Mouse (Mus musculus): ENCODE results near the gene Neo1. TPM values are rescaled to one million over a fixed set of nuclear protein-coding genes. Genes with fewer than 3 reads are reported as not detected.

The Neo1 gene
- polyA plus RNA-seq (2014; fragmentation: Nextera tagmentation; extraction: Ambion mirVana), result 26.4 and 49.6 TPM in 2 replicates

- H3K9ac ChIP-seq (ENCODE audit: low read depth, low read length), result peak within 1 kb of the TSS; percentile 93
- H3K27ac ChIP-seq (ENCODE audit: low read depth, low read length), result peak within 1 kb of the TSS; percentile 99
- H3K4me1 ChIP-seq (ENCODE audit: control insufficient read depth, insufficient read depth, low read length), result peaks cover 13% of the 10 kb centered on the region; the same call in 1 of the 2 replicates
- under 1% methylated on average over 51 of the region's 86 CpGs for WGBS
- no peaks in the 10 kb centered on the region for H3K36me3 ChIP-seq (ENCODE audit: control insufficient read depth, insufficient read depth, low read length)
- no peaks in the 10 kb centered on the region for H3K9me3 ChIP-seq (ENCODE audit: control insufficient read depth, low read length)
- H3K27me3 ChIP-seq (ENCODE audit: control insufficient read depth, insufficient read depth, low read length), result no peaks in the 10 kb centered on the region
- H3K4me2 ChIP-seq (replicated peaks; ENCODE audit: low read depth, low read length), result peak within 1 kb of the TSS; percentile 49
- ATAC-seq (ENCODE audit: low FRiP score, low TSS enrichment), result peak; percentile 91
- H3K4me3 ChIP-seq (ENCODE audit: low read length), result peak within 1 kb of the TSS; percentile 94
Observed at GRCm38 (mm10) chr9:59036159-59036731, at the start of gene Neo1. TSS of gene Neo1 (minus strand) at chr9:59036441.

GRCm38 (mm10) chr9:59075632-59076031, 39.4 kb upstream of the Neo1 start:
- Histone ChIP-seq H3K36me3 (ENCODE audit: control insufficient read depth, insufficient read depth, low read length) (no peaks in the 10 kb centered on the region), H3K9ac (ENCODE audit: low read depth, low read length) (no peak overlapping the region), H3K4me2 (replicated peaks; ENCODE audit: low read depth, low read length) (no peak overlapping the region), H3K4me3 (ENCODE audit: low read length) (no peak overlapping the region), H3K9me3 (ENCODE audit: control insufficient read depth, low read length) (no peaks in the 10 kb centered on the region), H3K4me1 (ENCODE audit: control insufficient read depth, insufficient read depth, low read length) (peaks cover 16% of the 10 kb centered on the region; the same call in 1 of the 2 replicates), H3K27ac (ENCODE audit: low read depth, low read length) (no peak overlapping the region), H3K27me3 (ENCODE audit: control insufficient read depth, insufficient read depth, low read length) (no peaks in the 10 kb centered on the region)
- ATAC-seq (ENCODE audit: low FRiP score, low TSS enrichment), result no peak
- 45% methylated on average over 4 of the region's 4 CpGs for WGBS

- Histone ChIP-seq H3K9ac (ENCODE audit: low read depth, low read length) (no peak overlapping the region), H3K27me3 (ENCODE audit: control insufficient read depth, insufficient read depth, low read length) (no peaks in the 10 kb centered on the region), H3K4me3 (ENCODE audit: low read length) (no peak overlapping the region), H3K36me3 (ENCODE audit: control insufficient read depth, insufficient read depth, low read length) (no peaks in the 10 kb centered on the region), H3K4me1 (ENCODE audit: control insufficient read depth, insufficient read depth, low read length) (peaks cover 16% of the 10 kb centered on the region; the same call in 1 of the 2 replicates), H3K4me2 (replicated peaks; ENCODE audit: low read depth, low read length) (no peak overlapping the region), H3K27ac (ENCODE audit: low read depth, low read length) (no peak overlapping the region), H3K9me3 (ENCODE audit: control insufficient read depth, low read length) (no peaks in the 10 kb centered on the region)
- no peak for ATAC-seq (ENCODE audit: low FRiP score, low TSS enrichment)
- 75% methylated on average over 4 of the region's 4 CpGs for WGBS
Observed at GRCm38 (mm10) chr9:59073887-59074286, 37.6 kb upstream of the Neo1 start.

GRCm38 (mm10) chr9:59072076-59072777, 36.0 kb upstream of the Neo1 start:
- 22% methylated on average over 14 of the region's 14 CpGs for WGBS
- no peak overlapping the region for H3K4me3 ChIP-seq (ENCODE audit: low read length)

GRCm38 (mm10) chr9:59071220-59071977, 35.2 kb upstream of the Neo1 start:
- H3K9ac ChIP-seq (ENCODE audit: low read depth, low read length), result no peak overlapping the region
- ATAC-seq (ENCODE audit: low FRiP score, low TSS enrichment), result 0 out of 2 replicates have a peak, but pooled peaks have one; percentile 64
- no peaks in the 10 kb centered on the region for H3K27me3 ChIP-seq (ENCODE audit: control insufficient read depth, insufficient read depth, low read length)
- no peak overlapping the region for H3K4me3 ChIP-seq (ENCODE audit: low read length)
- no peak overlapping the region for H3K27ac ChIP-seq (ENCODE audit: low read depth, low read length)
- peaks cover 21% of the 10 kb centered on the region; the same call in 1 of the 2 replicates for H3K4me1 ChIP-seq (ENCODE audit: control insufficient read depth, insufficient read depth, low read length)
- 47% methylated on average over 7 of the region's 7 CpGs for WGBS
- H3K9me3 ChIP-seq (ENCODE audit: control insufficient read depth, low read length), result no peaks in the 10 kb centered on the region
- H3K4me2 ChIP-seq (replicated peaks; ENCODE audit: low read depth, low read length), result no peak overlapping the region; the same call in 1 of the 2 replicates
- H3K36me3 ChIP-seq (ENCODE audit: control insufficient read depth, insufficient read depth, low read length), result no peaks in the 10 kb centered on the region

More at GRCm38 (mm10) chr9:59072076-59072777, 36.0 kb upstream of the Neo1 start:
- H3K4me1 ChIP-seq (ENCODE audit: control insufficient read depth, insufficient read depth, low read length), result peaks cover 16% of the 10 kb centered on the region; the same call in 1 of the 2 replicates
- 0 out of 2 replicates have a peak, but pooled peaks have one; percentile 43 for ATAC-seq (ENCODE audit: low FRiP score, low TSS enrichment)
- H3K9ac ChIP-seq (ENCODE audit: low read depth, low read length), result no peak overlapping the region
- no peaks in the 10 kb centered on the region for H3K36me3 ChIP-seq (ENCODE audit: control insufficient read depth, insufficient read depth, low read length)
- H3K27ac ChIP-seq (ENCODE audit: low read depth, low read length), result no peak overlapping the region
- H3K4me2 ChIP-seq (replicated peaks; ENCODE audit: low read depth, low read length), result peak overlapping the region; percentile 33
- H3K27me3 ChIP-seq (ENCODE audit: control insufficient read depth, insufficient read depth, low read length), result no peaks in the 10 kb centered on the region
- no peaks in the 10 kb centered on the region for H3K9me3 ChIP-seq (ENCODE audit: control insufficient read depth, low read length)

GRCm38 (mm10) chr9:59070216-59070615, 34.0 kb upstream of the Neo1 start:
- ATAC-seq (ENCODE audit: low FRiP score, low TSS enrichment), result no peak
- Histone ChIP-seq H3K9ac (ENCODE audit: low read depth, low read length) (no peak overlapping the region), H3K27ac (ENCODE audit: low read depth, low read length) (no peak overlapping the region), H3K9me3 (ENCODE audit: control insufficient read depth, low read length) (no peaks in the 10 kb centered on the region), H3K36me3 (ENCODE audit: control insufficient read depth, insufficient read depth, low read length) (no peaks in the 10 kb centered on the region), H3K4me3 (ENCODE audit: low read length) (no peak overlapping the region), H3K4me1 (ENCODE audit: control insufficient read depth, insufficient read depth, low read length) (peaks cover 21% of the 10 kb centered on the region; the same call in 1 of the 2 replicates), H3K4me2 (replicated peaks; ENCODE audit: low read depth, low read length) (no peak overlapping the region), H3K27me3 (ENCODE audit: control insufficient read depth, insufficient read depth, low read length) (no peaks in the 10 kb centered on the region)
- WGBS, result 90% methylated on average over 4 of the region's 4 CpGs

GRCm38 (mm10) chr9:59065616-59066301, 29.5 kb upstream of the Neo1 start:
- Histone ChIP-seq H3K27ac (ENCODE audit: low read depth, low read length) (no peak overlapping the region), H3K27me3 (ENCODE audit: control insufficient read depth, insufficient read depth, low read length) (no peaks in the 10 kb centered on the region), H3K9me3 (ENCODE audit: control insufficient read depth, low read length) (no peaks in the 10 kb centered on the region), H3K4me1 (ENCODE audit: control insufficient read depth, insufficient read depth, low read length) (0 out of 2 replicates have a peak, but pooled peaks cover 4% of the 10 kb centered on the region), H3K36me3 (ENCODE audit: control insufficient read depth, insufficient read depth, low read length) (no peaks in the 10 kb centered on the region), H3K4me3 (ENCODE audit: low read length) (no peak overlapping the region), H3K9ac (ENCODE audit: low read depth, low read length) (no peak overlapping the region), H3K4me2 (replicated peaks; ENCODE audit: low read depth, low read length) (no peak overlapping the region)
- no peak for ATAC-seq (ENCODE audit: low FRiP score, low TSS enrichment)
- 33% methylated on average over 6 of the region's 6 CpGs for WGBS

- Histone ChIP-seq H3K36me3 (ENCODE audit: control insufficient read depth, insufficient read depth, low read length) (no peaks in the 10 kb centered on the region), H3K4me3 (ENCODE audit: low read length) (no peak overlapping the region), H3K9me3 (ENCODE audit: control insufficient read depth, low read length) (no peaks in the 10 kb centered on the region), H3K4me1 (ENCODE audit: control insufficient read depth, insufficient read depth, low read length) (0 out of 2 replicates have a peak, but pooled peaks cover 4% of the 10 kb centered on the region), H3K27me3 (ENCODE audit: control insufficient read depth, insufficient read depth, low read length) (no peaks in the 10 kb centered on the region), H3K27ac (ENCODE audit: low read depth, low read length) (no peak overlapping the region), H3K4me2 (replicated peaks; ENCODE audit: low read depth, low read length) (no peak overlapping the region), H3K9ac (ENCODE audit: low read depth, low read length) (no peak overlapping the region)
- WGBS, result 70% methylated on average over 4 of the region's 4 CpGs
- no peak for ATAC-seq (ENCODE audit: low FRiP score, low TSS enrichment)
Observed at GRCm38 (mm10) chr9:59062409-59062808, 26.2 kb upstream of the Neo1 start.

Measured in kidney, embryonic 14.5 days (tissue).